Mouse (Mus musculus): ENCODE measurements around the gene Btrc.

Btrc gene

GRCm38 (mm10) chr19:45363384-45363926 is at the start of gene Btrc:
TSS of gene Btrc (plus strand) at chr19:45363734.
- CTCF ChIA-PET, result interaction anchor here in 2 of 4 experiments (0.6 to 1.6 kb wide), 5 partner anchors 53 to 172 kb away, joined by 3 to 6 read pairs (median 3); no protein-coding TSS in a partner anchor

GRCm38 (mm10) chr19:45317473-45317882 is 46.1 kb upstream of the Btrc start:
- POLR2A ChIA-PET, result interaction anchor here in 3 of 4 experiments (0.6 to 1.6 kb wide), 13 partner anchors 10 to 1264 kb away, joined by 3 to 4 read pairs (median 3); no protein-coding TSS in a partner anchor
- CTCF ChIA-PET, result interaction anchor here in 3 of 4 experiments (0.5 to 1.5 kb wide), 7 partner anchors 8 to 718 kb away, joined by 3 to 4 read pairs (median 3); no protein-coding TSS in a partner anchor

More at GRCm38 (mm10) chr19:45363384-45363926, at the start of gene Btrc:
- POLR2A ChIA-PET, result interaction anchor here in 3 of 4 experiments (0.6 to 1.8 kb wide), 10 partner anchors 8 to 127 kb away, joined by 3 to 6 read pairs (median 4); no protein-coding TSS in a partner anchor

- CTCF ChIA-PET, result interaction anchor here in 3 of 4 experiments (0.5 to 1.3 kb wide), 4 partner anchors 9 to 940 kb away, joined by 3 to 4 read pairs (median 3); no protein-coding TSS in a partner anchor
- POLR2A ChIA-PET, result interaction anchor here in 2 of 4 experiments (0.6 to 1.4 kb wide), 3 partner anchors 22 to 82 kb away, joined by 3 read pairs; no protein-coding TSS in a partner anchor
Observed at GRCm38 (mm10) chr19:45321062-45321461, 42.5 kb upstream of the Btrc start.

GRCm38 (mm10) chr19:45329039-45329438 is 34.5 kb upstream of the Btrc start:
- POLR2A ChIA-PET, result interaction anchor here in 1 of 4 experiments (0.6 to 2.2 kb wide), 3 partner anchors 28 to 173 kb away, joined by 3 to 5 read pairs (median 4); no protein-coding TSS in a partner anchor
- CTCF ChIA-PET, result no interaction called here

GRCm38 (mm10) chr19:45329748-45330298 is 33.7 kb upstream of the Btrc start:
- POLR2A ChIA-PET, result interaction anchor here in 2 of 4 experiments (0.6 to 2.2 kb wide), 8 partner anchors 11 to 399 kb away, joined by 3 to 4 read pairs (median 3); no protein-coding TSS in a partner anchor
- CTCF ChIA-PET, result interaction anchor here (0.6 to 1.2 kb wide), 4 partner anchors 9 to 591 kb away, joined by 3 read pairs; no protein-coding TSS in a partner anchor

GRCm38 (mm10) chr19:45336718-45337117 is 26.8 kb upstream of the Btrc start:
- POLR2A ChIA-PET, result interaction anchor here in 1 of 4 experiments (1.2 kb wide), 1 partner anchor 9 kb away, joined by 3 read pairs; no protein-coding TSS in a partner anchor

GRCm38 (mm10) chr19:45338182-45338581 is 25.4 kb upstream of the Btrc start:
- CTCF ChIA-PET, result interaction anchor here in 2 of 4 experiments (0.6 to 1.5 kb wide), 7 partner anchors 18 to 307 kb away, joined by 3 to 8 read pairs (median 3); partner anchors contain the start of gene Lbx1 (in 1 of the 2)
- POLR2A ChIA-PET, result interaction anchor here in 3 of 4 experiments (0.6 to 1.6 kb wide), 15 partner anchors 12 to 1235 kb away, joined by 3 to 5 read pairs (median 3); partner anchors contain the start of genes Arl3 (in 1 of the 3) and Sfxn2 (in 1 of the 3)

More at GRCm38 (mm10) chr19:45336718-45337117, 26.8 kb upstream of the Btrc start:
- CTCF ChIA-PET, result interaction anchor here in 1 of 4 experiments (0.6 kb wide), 1 partner anchor 49 kb away, joined by 6 read pairs; no protein-coding TSS in a partner anchor

- POLR2A ChIA-PET, result interaction anchor here in 3 of 4 experiments (0.5 to 1.6 kb wide), 4 partner anchors 9 to 309 kb away, joined by 3 to 6 read pairs (median 4); no protein-coding TSS in a partner anchor
- CTCF ChIA-PET, result no interaction called here
Observed at GRCm38 (mm10) chr19:45343941-45344340, 19.6 kb upstream of the Btrc start.

GRCm38 (mm10) chr19:45348188-45348587 is 15.3 kb upstream of the Btrc start:
- CTCF ChIA-PET, result interaction anchor here in 2 of 4 experiments (0.6 to 0.9 kb wide), 2 partner anchors 88 to 244 kb away, joined by 4 to 6 read pairs; no protein-coding TSS in a partner anchor
- POLR2A ChIA-PET, result interaction anchor here in 2 of 4 experiments (0.6 to 1.1 kb wide), 2 partner anchors 38 to 73 kb away, joined by 3 read pairs; no protein-coding TSS in a partner anchor

GRCm38 (mm10) chr19:45350456-45350855 is 13.1 kb upstream of the Btrc start:
- ChIA-PET CTCF (no interaction called here), POLR2A (interaction anchor here in 2 of 4 experiments (0.7 to 1.1 kb wide), 2 partner anchors 12 to 61 kb away, joined by 3 to 4 read pairs; no protein-coding TSS in a partner anchor)

- ChIA-PET CTCF (interaction anchor here in 2 of 4 experiments (0.6 to 1.2 kb wide), 2 partner anchors 14 to 192 kb away, joined by 3 read pairs; no protein-coding TSS in a partner anchor), POLR2A (interaction anchor here in 2 of 4 experiments (0.7 to 1.7 kb wide), 14 partner anchors 9 to 106 kb away, joined by 3 to 7 read pairs (median 4); partner anchors contain the start of gene Btrc (in 2 of the 2))
Observed at GRCm38 (mm10) chr19:45352706-45353105, 10.8 kb upstream of the Btrc start.

- ChIA-PET CTCF (no interaction called here), POLR2A (interaction anchor here in 3 of 4 experiments (0.6 to 1.8 kb wide), 10 partner anchors 8 to 241 kb away, joined by 3 to 6 read pairs (median 4); partner anchors contain the start of gene Btrc (in 1 of the 3))
Observed at GRCm38 (mm10) chr19:45355678-45356077, 7.9 kb upstream of the Btrc start.

GRCm38 (mm10) chr19:45356868-45357267 is 6.7 kb upstream of the Btrc start:
- ChIA-PET CTCF (interaction anchor here in 2 of 4 experiments (0.6 to 0.7 kb wide), 3 partner anchors 18 to 327 kb away, joined by 3 to 5 read pairs (median 3); no protein-coding TSS in a partner anchor), POLR2A (interaction anchor here (0.6 to 1.8 kb wide), 12 partner anchors 10 to 242 kb away, joined by 3 to 7 read pairs (median 5); no protein-coding TSS in a partner anchor)

GRCm38 (mm10) chr19:45360486-45360885 is 3.0 kb upstream of the Btrc start:
- POLR2A ChIA-PET, result interaction anchor here in 2 of 4 experiments (0.7 to 2.2 kb wide), 8 partner anchors 7 to 98 kb away, joined by 3 to 8 read pairs (median 3); no protein-coding TSS in a partner anchor

GRCm38 (mm10) chr19:45363933-45364391 is 428 bp downstream of the Btrc start:
- CTCF ChIA-PET, result interaction anchor here in 3 of 4 experiments (0.8 to 1.6 kb wide), 6 partner anchors 11 to 149 kb away, joined by 3 to 6 read pairs (median 4); no protein-coding TSS in a partner anchor
- POLR2A ChIA-PET, result interaction anchor here in 3 of 4 experiments (0.6 to 1.8 kb wide), 10 partner anchors 9 to 128 kb away, joined by 3 to 6 read pairs (median 4); no protein-coding TSS in a partner anchor

More at GRCm38 (mm10) chr19:45360486-45360885, 3.0 kb upstream of the Btrc start:
- CTCF ChIA-PET, result interaction anchor here in 3 of 4 experiments (0.6 to 1.1 kb wide), 4 partner anchors 8 to 277 kb away, joined by 3 to 4 read pairs (median 4); no protein-coding TSS in a partner anchor

GRCm38 (mm10) chr19:45366651-45367050 is 3.1 kb downstream of the Btrc start:
- ChIA-PET CTCF (interaction anchor here in 3 of 4 experiments (0.6 to 1.7 kb wide), 5 partner anchors 14 to 144 kb away, joined by 3 to 5 read pairs (median 4); no protein-coding TSS in a partner anchor), POLR2A (interaction anchor here in 1 of 4 experiments (0.7 to 1.8 kb wide), 6 partner anchors 10 to 56 kb away, joined by 3 to 7 read pairs (median 4); no protein-coding TSS in a partner anchor)

- CTCF ChIA-PET, result interaction anchor here (0.6 to 1.6 kb wide), 7 partner anchors 9 to 697 kb away, joined by 3 to 9 read pairs (median 4); no protein-coding TSS in a partner anchor
- POLR2A ChIA-PET, result interaction anchor here in 1 of 4 experiments (1.4 to 1.5 kb wide), 2 partner anchors 18 to 34 kb away, joined by 4 read pairs; no protein-coding TSS in a partner anchor
Observed at GRCm38 (mm10) chr19:45384815-45385214, 21.3 kb downstream of the Btrc start.

All from embryonic stem cell, embryonic (primary cell).